Mouse (Mus musculus) cerebellum, adult 2 months (tissue): Measurements from ENCODE around the gene Kiss1r. TPM values are rescaled to one million over a fixed set of nuclear protein-coding genes. Genes with fewer than 3 reads are reported as not detected.
"Not testable (repeated sequence)": the region's sequence is repeated elsewhere in the genome, so short reads cannot be mapped to it uniquely, and the experiment has no call there.

Experiments used
- DNase-seq, 2 experiments: peaks; one replicate each; pipeline ENCODE4 v3.0.0; 2021
- H3K27ac ChIP-seq: fragments of 200-500 bp; 2 replicates; pipeline ENCODE4 v1.5.1; 2012; ENCODE audit warnings: low read length, control low read depth, inconsistent platforms; ENCODE audit not compliant: insufficient read depth
- H3K27me3 ChIP-seq: fragments of 200-500 bp; 2 replicates; pipeline ENCODE4 v1.6.1; 2012; ENCODE audit warnings: inconsistent platforms, mild to moderate bottlenecking, low read length, moderate library complexity; ENCODE audit not compliant: control insufficient read depth, insufficient read depth
- H3K4me1 ChIP-seq: fragments of 200-500 bp; 2 replicates; pipeline ENCODE4 v1.6.1; 2011; ENCODE audit warnings: low read length; ENCODE audit not compliant: control insufficient read depth, insufficient read depth
- H3K4me3 ChIP-seq: fragments of 200-500 bp; replicated peaks from 2 replicates; pipeline ENCODE3; 2011; ENCODE audit warnings: mild to moderate bottlenecking, low read depth, low read length, control low read depth; ENCODE audit not compliant: insufficient read depth
- CTCF ChIP-seq: fragments of 200-500 bp; IDR thresholded peaks from 2 replicates; pipeline ENCODE4 v1.5.1; 2011; ENCODE audit warnings: low read depth, mild to moderate bottlenecking, control low read depth, low read length, moderate library complexity, borderline replicate concordance; ENCODE audit not compliant: insufficient read depth
- POLR2A ChIP-seq: fragments of 200-500 bp; IDR thresholded peaks from 2 replicates; pipeline ENCODE4 v1.6.1; 2011; ENCODE audit warnings: low read length, control low read depth, borderline replicate concordance; ENCODE audit not compliant: insufficient read depth
- WGBS: fragments of 180-500 bp; shearing (Covaris S2); methylation state at CpG from one replicate; pipeline ENCODE4 v1.1.7; 2018; 5-methylcytosine and 5-hydroxymethylcytosine counted together
- polyA plus RNA-seq: library from polyadenylated mRNA; depleted of rRNA; stranded (reverse); fragments of >200 nt; gene quantifications from 2 replicates; pipeline ENCODE4 v1.2.3, GENCODE M21; 2012

Gene Kiss1r
- polyA plus RNA-seq, 1 experiment = 12.8 TPM

- peaks cover 3% of the 10 kb centered on the region; the same call in 1 of the 2 replicates for H3K4me1 ChIP-seq
- no peak overlapping the region for H3K27ac ChIP-seq
- H3K27me3 ChIP-seq = no peaks in the 10 kb centered on the region
- WGBS = 55% methylated on average over 3 of the region's 3 CpGs
- TF ChIP-seq POLR2A = no peak
- TF ChIP-seq CTCF = no peak
- DNase-seq = no peak
- no peak overlapping the region for H3K4me3 ChIP-seq
Measured at GRCm38 (mm10) chr10:79879527-79879926, 37.2 kb upstream of the Kiss1r start.

DNA sequence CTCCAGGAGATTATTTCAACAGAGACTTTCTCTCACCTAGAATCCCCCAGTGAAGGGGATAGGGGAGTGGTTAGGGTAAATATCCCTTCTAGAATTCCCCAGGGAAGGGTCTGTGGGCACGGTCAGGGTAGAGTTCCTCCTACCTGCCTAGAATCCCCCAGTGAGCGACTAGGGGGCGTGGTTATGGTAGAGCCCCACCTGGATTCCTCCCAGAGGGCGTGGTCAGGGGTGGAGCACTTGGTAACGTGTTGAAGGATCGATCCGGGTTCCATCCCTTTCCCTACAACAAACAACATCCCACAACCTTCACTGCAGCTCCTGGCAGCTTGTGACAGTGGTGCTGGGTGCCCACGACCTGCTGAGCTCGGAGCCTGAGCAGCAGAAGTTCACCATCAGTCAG is 36.0 kb upstream of the Kiss1r start:
- no peak for DNase-seq
- Histone ChIP-seq H3K4me3 (no peak overlapping the region), H3K4me1 (peaks cover 3% of the 10 kb centered on the region; the same call in 1 of the 2 replicates), H3K27ac (no peak overlapping the region), H3K27me3 (no peaks in the 10 kb centered on the region)
- WGBS = 31% methylated on average over 9 of the region's 9 CpGs
- TF ChIP-seq POLR2A (no peak), CTCF (no peak)

DNA sequence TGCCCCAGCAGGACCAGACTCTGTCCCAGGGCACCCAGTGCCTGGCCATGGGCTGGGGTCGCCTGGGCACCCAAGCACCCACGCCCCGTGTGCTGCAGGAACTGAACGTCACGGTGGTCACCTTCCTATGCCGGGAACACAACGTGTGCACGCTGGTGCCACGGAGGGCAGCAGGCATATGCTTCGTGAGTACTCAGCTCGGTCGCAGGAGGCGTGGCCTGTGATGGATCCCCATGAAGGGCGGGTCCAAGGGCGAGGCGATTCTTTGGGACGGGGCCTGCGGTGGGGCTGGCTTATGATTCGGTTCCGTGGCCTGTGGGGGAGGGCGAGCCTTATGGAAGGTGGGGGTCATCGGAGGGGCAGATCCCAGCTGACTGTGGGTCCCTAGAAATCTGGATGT is 34.8 kb upstream of the Kiss1r start:
- H3K27ac ChIP-seq = no peak overlapping the region
- H3K4me3 ChIP-seq = no peak overlapping the region
- WGBS = 17% methylated on average over 22 of the region's 22 CpGs
- H3K27me3 ChIP-seq = no peaks in the 10 kb centered on the region
- TF ChIP-seq POLR2A (no peak), CTCF (no peak)
- peaks cover 3% of the 10 kb centered on the region; the same call in 1 of the 2 replicates for H3K4me1 ChIP-seq
- DNase-seq = no peak

GRCm38 (mm10) chr10:79883297-79884084 is 33.3 kb upstream of the Kiss1r start:
- Histone ChIP-seq H3K4me1 (peaks cover 3% of the 10 kb centered on the region; the same call in 1 of the 2 replicates), H3K27me3 (no peaks in the 10 kb centered on the region), H3K27ac (no peak overlapping the region), H3K4me3 (no peak overlapping the region)
- TF ChIP-seq CTCF = peak; percentile 86
- TF ChIP-seq POLR2A = no peak
- peak; percentile 79 to 86 for DNase-seq
- 19% methylated on average over 22 of the region's 22 CpGs for WGBS

DNA sequence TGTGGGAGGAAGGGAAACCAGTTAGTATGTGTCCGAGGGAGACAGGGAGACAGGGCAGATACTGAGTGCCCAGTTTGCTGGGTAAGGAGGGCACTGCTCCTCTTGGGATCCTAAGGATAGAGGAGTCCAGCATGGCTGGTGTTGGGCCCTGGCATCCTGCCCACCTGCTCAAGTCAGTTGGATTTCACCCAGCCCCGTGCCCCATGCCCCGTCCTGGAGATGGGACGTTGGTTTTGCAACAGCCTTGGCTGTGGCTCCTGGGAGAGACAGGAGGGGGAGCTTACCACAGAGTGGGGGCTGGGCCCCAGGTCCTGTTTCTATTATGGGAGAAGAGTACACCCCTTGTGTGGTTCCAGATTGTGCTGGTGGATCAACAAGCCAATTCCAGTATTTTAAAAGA is 32.3 kb upstream of the Kiss1r start:
- 13% methylated on average over 4 of the region's 4 CpGs for WGBS
- DNase-seq = peak in 1 of 2 experiments; percentile 46

DNA sequence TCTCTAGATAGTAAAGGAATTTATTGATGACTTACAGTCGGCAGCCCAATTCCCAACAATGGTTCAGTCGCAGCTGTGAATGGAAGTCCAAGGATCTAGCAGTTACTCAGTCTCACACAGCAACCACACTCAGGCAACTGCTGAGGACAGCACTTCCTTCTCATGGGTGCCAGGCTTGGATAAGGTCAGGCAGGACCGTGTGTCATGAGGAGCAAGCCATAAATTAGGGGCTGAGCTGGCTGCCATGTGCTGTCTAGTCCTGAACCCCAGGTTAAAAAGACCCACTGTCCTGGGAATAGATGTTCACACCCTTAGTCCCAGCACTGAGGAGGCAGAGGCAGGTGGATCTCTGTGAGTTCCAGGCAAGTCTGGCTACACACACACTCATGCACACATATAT is 31.8 kb upstream of the Kiss1r start:
- 55% methylated on average over 3 of the region's 3 CpGs for WGBS
- DNase-seq, H3K4me3 ChIP-seq, H3K4me1 ChIP-seq, H3K27ac ChIP-seq, H3K27me3 ChIP-seq: not testable (repeated sequence)

More for the DNA sequence above, 32.3 kb upstream of the Kiss1r start:
- Histone ChIP-seq H3K4me1 (peaks cover 3% of the 10 kb centered on the region; the same call in 1 of the 2 replicates), H3K4me3 (no peak overlapping the region), H3K27me3 (no peaks in the 10 kb centered on the region), H3K27ac (no peak overlapping the region)
- TF ChIP-seq POLR2A = no peak

DNA sequence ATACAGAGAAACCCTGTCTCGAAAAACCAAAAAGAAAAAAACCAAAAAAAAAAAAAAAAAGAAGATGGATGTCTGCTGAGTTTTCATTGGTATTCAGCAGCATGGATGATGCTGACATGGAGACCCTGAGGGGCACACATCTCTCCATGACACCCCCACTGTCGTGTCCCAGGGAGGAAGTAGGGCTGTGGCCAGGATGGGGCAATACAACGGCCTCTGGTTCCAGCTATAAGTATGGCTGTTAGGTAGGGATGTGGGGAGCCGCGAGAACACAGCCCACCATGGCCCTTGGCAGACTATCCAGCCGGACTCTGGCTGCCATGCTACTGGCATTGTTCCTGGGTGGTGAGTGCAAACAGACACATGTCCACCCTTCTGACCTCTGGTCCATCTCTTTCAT is 30.7 kb upstream of the Kiss1r start, which contains the start of gene Elane:
Gene Elane, plus strand, starts transcription at position 194 of the 400 bp plus-strand sequence.
- DNase-seq = no peak
- H3K27me3 ChIP-seq = no peaks in the 10 kb centered on the region
- H3K4me1 ChIP-seq = peaks cover 3% of the 10 kb centered on the region; the same call in 1 of the 2 replicates
- TF ChIP-seq CTCF (no peak), POLR2A (no peak)
- H3K27ac ChIP-seq = no peak within 1 kb of the TSS
- no peak within 1 kb of the TSS for H3K4me3 ChIP-seq
- 60% methylated on average over 6 of the region's 6 CpGs for WGBS

DNA sequence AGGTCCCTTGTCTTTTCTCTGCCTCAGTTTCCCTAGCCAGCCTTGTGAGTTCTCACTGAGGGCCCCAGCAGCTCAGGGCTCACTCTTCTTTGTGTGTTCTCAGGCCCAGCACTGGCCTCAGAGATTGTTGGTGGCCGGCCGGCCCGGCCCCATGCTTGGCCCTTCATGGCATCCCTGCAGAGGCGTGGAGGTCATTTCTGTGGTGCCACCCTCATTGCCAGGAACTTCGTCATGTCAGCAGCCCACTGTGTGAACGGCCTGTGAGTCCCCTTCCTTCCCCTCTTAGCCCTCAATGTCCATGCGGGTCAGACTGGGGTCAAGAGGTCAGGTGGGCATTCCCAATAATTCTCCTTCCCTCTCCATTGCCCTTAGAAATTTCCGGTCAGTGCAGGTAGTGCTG is 30.2 kb upstream of the Kiss1r start:
- Histone ChIP-seq H3K27ac (no peak overlapping the region), H3K4me1 (peaks cover 3% of the 10 kb centered on the region; the same call in 1 of the 2 replicates), H3K4me3 (no peak overlapping the region), H3K27me3 (no peaks in the 10 kb centered on the region)
- 88% methylated on average over 8 of the region's 8 CpGs for WGBS
- DNase-seq = no peak
- TF ChIP-seq POLR2A = no peak
- TF ChIP-seq CTCF = no peak
